Mouse (Mus musculus) left cerebral cortex, adult 8-10 months (tissue): ENCODE results near the gene Wasf3. TPM values are rescaled to one million over a fixed set of nuclear protein-coding genes. Genes with fewer than 3 reads are reported as not detected.
"Not testable (repeated sequence)": the region's sequence is repeated elsewhere in the genome, so short reads cannot be mapped to it uniquely, and the experiment has no call there.

Source experiments
- DNase-seq, 2 experiments: peaks; one replicate each; pipeline ENCODE4 v3.0.0; 2022; ENCODE audit warnings: low spot score in 2 of 2
- total RNA-seq, 4 experiments: library from RNA; stranded (reverse); gene quantifications; 2 replicates each; pipeline ENCODE4 v1.2.4; 2022

The Wasf3 gene
- total RNA-seq, 4 experiments from 2014 or later, result 88.1 to 97.5 (median 90.3) TPM

DNA sequence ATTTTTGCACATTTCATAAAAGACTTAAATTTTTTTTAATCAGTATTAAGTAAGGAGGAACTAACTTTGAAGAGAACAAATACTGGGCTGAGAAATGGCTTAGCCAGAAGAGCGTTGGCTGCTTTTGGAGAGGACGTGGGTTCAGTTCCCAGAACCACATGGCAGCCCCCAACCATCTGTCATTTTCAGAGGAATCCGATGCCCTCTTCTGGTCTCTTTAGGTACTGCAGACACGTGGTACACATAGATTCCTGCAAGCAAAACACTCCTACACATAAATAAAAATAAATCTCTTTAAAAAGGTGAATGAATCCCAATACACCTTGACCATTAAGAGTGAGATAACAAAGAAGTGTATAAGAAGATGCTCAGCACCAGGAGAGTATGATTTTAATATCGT lies 55.5 kb downstream of the Wasf3 start:
- no peak for DNase-seq

DNA sequence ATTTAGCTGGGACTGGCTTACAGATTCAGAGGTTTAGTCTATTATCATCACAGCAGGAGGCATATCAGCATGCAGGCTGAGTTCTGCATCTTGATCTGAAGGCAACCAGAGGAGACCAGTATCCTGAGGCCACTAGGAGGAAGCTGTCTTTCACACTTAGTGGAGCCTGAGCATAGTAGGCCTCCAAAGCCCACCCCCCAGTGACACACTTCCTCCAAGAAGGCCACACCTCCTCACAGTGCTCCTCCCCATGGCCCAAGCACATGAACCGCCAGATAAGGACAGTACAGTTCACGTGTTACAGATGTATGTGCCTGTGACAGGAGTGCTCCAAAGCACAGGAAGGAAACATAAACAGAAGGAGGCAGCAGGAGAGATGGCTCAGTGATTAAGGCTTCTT lies 58.0 kb downstream of the Wasf3 start:
- DNase-seq, result no peak

DNA sequence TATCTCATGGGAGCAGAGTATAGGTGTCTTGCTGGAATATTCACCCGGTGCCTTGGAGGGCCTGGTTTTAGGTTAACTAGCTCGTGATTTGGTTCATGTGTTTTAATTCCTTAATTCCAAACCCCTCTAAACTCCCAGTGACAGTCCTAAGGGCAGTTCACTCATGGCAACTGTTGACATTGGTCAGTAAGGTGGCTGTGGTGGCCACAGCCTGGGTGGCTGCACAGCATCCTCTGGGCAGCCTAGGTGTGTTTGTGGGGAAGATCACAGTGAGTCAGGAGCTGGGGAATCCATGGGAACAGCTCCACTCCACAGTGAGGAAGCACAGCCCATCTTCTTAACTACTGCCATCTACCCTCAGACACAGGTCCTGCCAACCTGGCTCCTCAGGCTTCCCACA lies 61.8 kb downstream of the Wasf3 start:
- no peak for DNase-seq

DNA sequence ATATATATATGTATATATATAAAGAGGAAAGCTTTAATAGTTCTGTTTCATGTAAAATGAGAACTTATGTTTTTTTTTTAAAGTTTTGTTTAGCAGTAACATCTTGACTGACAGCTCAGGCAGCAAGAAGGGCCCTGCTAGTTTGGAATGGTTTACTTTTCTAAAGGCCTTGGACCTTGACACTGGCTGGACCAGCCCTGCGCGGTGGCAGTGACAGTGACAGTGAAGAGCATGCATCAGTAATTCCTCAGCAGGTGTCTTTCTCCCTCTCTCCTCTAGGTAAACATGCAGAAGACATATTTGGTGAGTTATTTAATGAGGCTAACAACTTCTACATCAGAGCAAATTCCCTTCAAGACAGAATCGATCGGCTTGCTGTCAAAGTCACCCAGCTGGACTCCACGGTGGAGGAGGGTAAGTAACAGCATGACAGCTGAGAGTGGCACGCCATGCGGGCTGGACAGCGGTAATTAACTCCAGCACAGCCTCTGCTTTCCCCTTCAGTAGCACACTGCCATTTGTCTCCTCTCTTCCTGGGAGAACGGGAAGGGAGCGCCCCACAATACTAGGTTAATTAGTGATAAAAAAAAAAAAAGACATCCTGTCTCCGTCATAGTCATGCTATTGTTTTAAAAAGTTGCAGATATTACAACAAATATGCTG lies 66.9 kb downstream of the Wasf3 start:
- DNase-seq, result no peak

DNA sequence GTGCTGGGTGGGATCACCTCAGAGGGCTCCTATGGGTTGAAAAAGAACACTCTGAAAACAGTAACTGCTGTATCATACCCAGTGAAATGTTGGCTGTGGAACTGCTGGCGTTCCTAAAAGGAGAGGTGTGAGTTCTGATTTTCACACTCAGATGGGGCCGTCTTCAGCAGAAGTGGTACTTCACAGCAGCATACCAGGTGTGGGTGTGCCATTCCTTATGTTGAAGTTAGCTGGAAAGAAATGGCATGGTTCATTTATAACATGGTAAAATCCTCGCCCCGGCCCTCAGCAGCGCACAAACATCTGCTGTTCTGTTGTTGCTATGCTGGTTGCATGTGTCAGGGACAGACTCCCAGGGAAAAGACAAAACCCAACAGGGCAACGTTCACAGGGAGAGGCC lies 68.8 kb downstream of the Wasf3 start:
- DNase-seq, result peak in 1 of 2 experiments; percentile 62

DNA sequence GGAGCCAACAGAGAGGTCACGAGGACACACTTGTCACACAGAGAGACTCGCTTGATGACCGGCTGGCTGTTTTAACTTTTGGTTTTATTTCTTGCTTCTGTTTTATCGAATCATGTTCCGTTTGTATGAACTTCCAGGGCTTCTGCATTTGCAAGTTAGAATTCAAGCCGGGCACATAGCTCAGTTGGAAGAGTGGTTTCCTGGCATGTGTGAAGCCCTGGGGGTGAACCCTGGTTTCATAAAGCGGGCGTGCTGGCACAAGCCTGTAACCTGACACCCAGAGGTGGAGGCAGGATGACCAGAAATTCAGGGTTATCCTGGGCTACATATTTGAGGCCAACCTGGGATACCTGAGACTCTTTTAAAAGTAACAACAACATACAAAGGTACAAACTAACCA lies 76.8 kb downstream of the Wasf3 start:
- DNase-seq, result no peak

DNA sequence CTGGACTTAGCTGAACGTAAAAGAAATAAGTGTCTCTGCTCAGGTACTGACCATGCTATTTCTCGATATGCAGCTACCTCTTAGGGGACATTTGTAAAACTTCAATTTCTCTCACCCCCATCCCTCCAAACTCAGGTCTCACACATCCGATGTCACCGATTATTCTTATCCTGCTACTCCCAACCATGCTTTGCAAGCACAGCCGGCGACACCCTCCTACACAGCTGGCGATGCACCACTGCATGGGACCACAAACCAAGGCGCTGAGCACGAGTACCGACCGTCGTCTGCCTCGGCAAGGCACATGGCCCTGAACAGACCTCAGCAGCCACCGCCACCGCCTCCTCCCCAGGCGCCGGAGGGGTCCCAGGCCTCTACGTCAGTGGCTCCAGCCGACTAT lies 81.9 kb downstream of the Wasf3 start:
- DNase-seq, result no peak

DNA sequence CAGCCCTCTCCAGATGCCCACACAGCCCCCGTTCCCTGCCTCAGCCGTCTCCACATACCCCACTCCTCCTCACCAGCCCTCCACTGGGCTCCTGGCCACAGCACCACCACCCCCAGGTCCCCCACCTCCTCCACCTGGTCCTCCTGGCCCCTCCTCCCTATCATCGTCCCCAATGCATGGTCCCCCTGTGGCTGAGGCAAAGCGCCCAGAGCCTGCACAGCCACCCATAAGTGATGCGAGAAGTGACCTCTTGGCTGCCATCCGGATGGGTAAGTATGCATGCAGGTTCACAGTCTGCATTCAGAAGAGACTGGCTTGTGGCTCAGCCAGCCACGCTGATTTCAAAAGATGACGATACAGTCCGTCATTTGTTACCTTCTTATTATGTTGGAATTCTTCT lies 83.5 kb downstream of the Wasf3 start:
- no peak for DNase-seq

DNA sequence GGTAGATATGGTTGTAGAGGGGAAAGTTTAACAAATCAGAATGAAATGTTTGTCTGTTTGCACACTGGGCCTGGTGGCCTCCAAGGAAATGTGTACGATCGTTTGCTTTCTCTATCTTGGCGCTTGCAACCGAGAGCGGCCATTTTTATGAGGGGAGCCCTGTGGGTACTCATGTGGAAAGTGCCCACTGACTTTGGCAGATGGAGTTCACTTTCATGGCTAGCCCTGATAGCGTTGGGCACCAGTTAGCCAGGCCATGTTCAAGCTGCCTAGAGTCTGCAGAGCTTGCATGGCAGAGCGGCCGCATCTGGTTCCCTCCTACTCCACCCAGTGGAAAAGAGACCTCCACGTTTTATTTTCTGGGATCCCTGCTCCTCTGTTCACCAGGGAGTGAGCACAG lies 86.0 kb downstream of the Wasf3 start:
- DNase-seq, result no peak

DNA sequence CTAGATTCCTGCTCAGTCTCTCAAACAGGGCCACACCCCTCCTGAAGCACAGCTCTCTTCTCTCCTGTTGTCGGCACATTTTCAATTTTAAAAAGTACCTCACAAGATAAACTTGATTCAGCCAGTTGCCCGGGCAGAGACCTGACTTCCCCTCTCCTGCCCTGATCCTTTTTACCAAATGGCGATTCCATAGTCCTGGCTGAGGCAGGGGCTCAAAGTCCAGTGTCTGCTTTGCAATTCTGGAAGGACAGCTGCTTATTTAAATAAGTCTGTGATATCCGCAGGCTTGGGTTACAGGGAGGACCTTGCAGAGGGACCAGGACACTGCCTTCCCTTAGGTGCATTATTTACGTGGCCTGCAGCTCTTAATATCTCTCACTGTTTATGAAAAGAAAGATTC lies 86.5 kb downstream of the Wasf3 start:
- DNase-seq, result no peak

DNA sequence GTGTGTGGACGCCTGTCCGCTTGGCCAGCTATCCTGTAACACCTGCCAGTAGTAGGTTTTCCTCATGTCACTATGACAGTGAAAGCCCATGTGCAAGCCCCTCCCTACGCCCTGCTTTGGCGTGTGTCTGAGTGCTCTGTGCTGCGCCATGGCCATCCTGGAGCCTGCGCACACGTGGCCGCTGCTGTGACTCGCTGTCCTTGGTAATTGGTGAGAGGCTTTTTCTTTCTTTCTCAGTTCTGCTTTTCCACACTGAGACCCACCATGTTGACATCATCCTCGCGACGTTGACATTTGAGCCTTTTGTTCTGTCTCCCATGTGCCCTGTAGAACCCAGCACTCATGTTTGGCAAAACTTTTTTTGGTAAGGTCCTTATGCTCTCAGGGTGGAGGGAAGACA lies 87.0 kb downstream of the Wasf3 start:
- no peak for DNase-seq

DNA sequence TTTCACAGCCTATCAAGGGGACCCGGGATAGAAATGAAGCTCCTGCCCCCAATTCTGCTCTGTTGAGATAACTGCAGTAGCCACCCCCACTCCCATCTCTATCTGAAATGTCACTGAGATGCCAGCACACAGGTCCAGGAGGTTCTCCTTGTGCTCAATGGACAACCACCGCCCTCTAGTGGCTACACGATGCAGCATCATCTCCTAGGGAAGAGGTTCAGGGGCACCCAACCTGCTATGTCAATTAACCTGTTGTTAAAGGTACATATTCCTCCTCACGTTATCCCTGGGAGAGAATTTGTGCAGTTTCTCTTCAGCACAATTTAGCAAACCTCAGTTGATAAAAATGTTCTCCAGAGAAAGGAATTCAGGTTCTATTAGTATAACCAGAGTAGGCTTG lies 94.8 kb downstream of the Wasf3 start:
- peak in 1 of 2 experiments; percentile 34 for DNase-seq

DNA sequence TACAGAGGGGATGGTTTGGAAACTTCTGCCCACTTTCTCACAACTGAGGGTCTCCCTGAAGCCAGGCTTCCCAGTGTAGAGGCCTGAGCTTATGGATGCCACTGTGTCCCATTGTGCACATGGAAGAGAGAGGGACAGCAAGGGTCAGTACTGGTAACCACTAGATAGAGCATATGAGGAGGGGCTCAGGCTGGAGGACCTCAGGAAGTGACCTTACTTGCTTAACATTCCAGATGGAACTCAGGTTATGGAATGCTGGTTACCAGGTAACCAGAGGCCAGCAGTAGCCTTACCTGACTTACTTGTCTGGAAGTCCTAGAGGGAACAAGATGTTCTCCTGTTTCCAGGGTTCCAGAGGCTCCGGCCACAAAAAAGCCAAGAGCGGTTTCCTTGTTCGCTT lies 96.9 kb downstream of the Wasf3 start, which contains the start of gene Gm6408:
Gene Gm6408 (plus strand): TSS at position 301 of the 400 bp plus-strand sequence.
- not testable (repeated sequence) for DNase-seq

DNA sequence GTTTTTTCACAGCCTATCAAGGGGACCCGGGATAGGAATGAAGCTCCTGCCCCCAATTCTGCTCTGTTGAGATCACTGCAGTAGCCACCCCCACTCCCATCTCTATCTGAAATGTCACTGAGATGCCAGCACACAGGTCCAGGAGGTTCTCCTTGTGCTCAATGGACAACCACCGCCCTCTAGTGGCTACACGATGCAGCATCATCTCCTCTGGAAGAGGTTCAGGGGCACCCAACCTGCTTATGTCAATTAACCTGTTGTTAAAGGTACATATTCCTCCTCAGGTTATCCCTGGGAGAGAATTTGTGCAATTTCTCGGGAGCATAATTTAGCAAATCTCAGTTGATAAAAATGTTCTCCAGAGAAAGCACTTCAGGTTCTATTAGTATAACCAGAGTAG lies 104.2 kb downstream of the Wasf3 start:
- peak in 1 of 2 experiments; percentile 24 for DNase-seq

DNA sequence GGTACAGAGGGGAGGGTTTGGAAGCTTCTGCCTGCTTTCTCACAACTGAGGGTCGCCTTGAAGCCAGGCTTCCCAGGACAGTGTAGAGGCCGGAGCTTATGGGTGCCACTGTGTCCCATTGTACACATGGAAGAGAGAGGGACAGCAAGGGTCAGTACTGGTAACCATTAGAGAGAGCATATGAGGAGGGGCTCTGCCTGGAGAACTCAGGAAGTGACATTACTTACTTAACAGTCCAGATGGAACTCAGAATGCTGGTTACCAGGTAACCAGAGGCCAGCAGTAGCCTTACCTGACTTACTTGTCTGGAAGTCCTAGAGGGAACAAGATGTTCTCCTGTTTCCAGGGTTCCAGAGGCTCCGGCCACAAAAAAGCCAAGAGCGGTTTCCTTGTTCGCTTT lies 106.3 kb downstream of the Wasf3 start, which contains the start of gene Gm6370:
Gene Gm6370 (plus strand): TSS at position 301 of the 400 bp plus-strand sequence.
- not testable (repeated sequence) for DNase-seq

DNA sequence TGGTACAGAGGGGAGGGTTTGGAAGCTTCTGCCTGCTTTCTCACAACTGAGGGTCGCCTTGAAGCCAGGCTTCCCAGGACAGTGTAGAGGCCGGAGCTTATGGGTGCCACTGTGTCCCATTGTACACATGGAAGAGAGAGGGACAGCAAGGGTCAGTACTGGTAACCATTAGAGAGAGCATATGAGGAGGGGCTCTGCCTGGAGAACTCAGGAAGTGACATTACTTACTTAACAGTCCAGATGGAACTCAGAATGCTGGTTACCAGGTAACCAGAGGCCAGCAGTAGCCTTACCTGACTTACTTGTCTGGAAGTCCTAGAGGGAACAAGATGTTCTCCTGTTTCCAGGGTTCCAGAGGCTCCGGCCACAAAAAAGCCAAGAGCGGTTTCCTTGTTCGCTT lies 117.3 kb downstream of the Wasf3 start, which contains the start of gene 4930449I24Rik:
Gene 4930449I24Rik (plus strand): TSS at position 301 of the 400 bp plus-strand sequence.
- not testable (repeated sequence) for DNase-seq

DNA sequence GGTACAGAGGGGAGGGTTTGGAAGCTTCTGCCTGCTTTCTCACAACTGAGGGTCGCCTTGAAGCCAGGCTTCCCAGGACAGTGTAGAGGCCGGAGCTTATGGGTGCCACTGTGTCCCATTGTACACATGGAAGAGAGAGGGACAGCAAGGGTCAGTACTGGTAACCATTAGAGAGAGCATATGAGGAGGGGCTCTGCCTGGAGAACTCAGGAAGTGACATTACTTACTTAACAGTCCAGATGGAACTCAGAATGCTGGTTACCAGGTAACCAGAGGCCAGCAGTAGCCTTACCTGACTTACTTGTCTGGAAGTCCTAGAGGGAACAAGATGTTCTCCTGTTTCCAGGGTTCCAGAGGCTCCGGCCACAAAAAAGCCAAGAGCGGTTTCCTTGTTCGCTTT lies 129.0 kb downstream of the Wasf3 start, which contains the start of gene Gm3402:
Gene Gm3402 (plus strand): TSS at position 301 of the 400 bp plus-strand sequence.
- not testable (repeated sequence) for DNase-seq

Other genes starting within 250 kb of the Wasf3 start
- not detected for gene Gm5565, start 224.4 kb upstream of the Wasf3 start, total RNA-seq
- not detected for gene Gm6309, start 214.3 kb upstream of the Wasf3 start, total RNA-seq
- 1 to 10 TPM; 1.2 to 1.8 (median 1.4) TPM for gene 1700001J03Rik, start 199.7 kb upstream of the Wasf3 start, total RNA-seq
- 10 to 100 TPM; 57.3 to 70.0 (median 62.7) TPM for gene Rnf6, start 163.4 kb upstream of the Wasf3 start, total RNA-seq
- 10 to 100 TPM; 37.6 to 39.9 (median 39.3) TPM for gene Cdk8, start 153.8 kb upstream of the Wasf3 start, total RNA-seq
- gene Gm6408, start 97.0 kb downstream of the Wasf3 start, total RNA-seq, result not detected
- not detected for gene Gm6370, start 106.4 kb downstream of the Wasf3 start, total RNA-seq
- gene 4930449I24Rik, start 117.4 kb downstream of the Wasf3 start, total RNA-seq, result not detected
- not detected for gene Gm3402, start 129.1 kb downstream of the Wasf3 start, total RNA-seq
- not detected for gene Gm3404, start 140.8 kb downstream of the Wasf3 start, total RNA-seq
- gene Gm3409, start 152.7 kb downstream of the Wasf3 start, total RNA-seq, result not detected
- gene Gm3415, start 171.2 kb downstream of the Wasf3 start, total RNA-seq, result not detected
- gene Gpr12, start 200.3 kb downstream of the Wasf3 start, total RNA-seq, result 10 to 100 TPM; 32.3 to 35.0 (median 32.8) TPM